Mouse (Mus musculus) hindbrain, embryonic 15.5 days (tissue): ENCODE measurements around the gene Cit. TPM values are rescaled to one million over a fixed set of nuclear protein-coding genes. Genes with fewer than 3 reads are reported as not detected.
A peak's percentile ranks its signal among the peaks of the same experiment; 100 is the strongest.

Experiments used
- ATAC-seq: fragments of 200-750 bp; cut with Nextera tagmentation; 2 replicates; pipeline ENCODE4 v1.8.0; 2017; ENCODE audit warnings: low read depth, moderate number of reproducible peaks, moderate TSS enrichment; ENCODE audit not compliant: low FRiP score
- H3K27ac ChIP-seq: fragments of 300-500 bp; sonication (generic); replicated peaks from 2 replicates; pipeline ENCODE4 v1.5.1; 2015; ENCODE audit warnings: mild to moderate bottlenecking, inconsistent platforms
- H3K27me3 ChIP-seq: fragments of 300-500 bp; sonication (generic); 2 replicates; pipeline ENCODE4 v1.6.1; 2015; ENCODE audit warnings: control low read depth, inconsistent platforms
- H3K36me3 ChIP-seq: fragments of 300-500 bp; sonication (generic); 2 replicates; pipeline ENCODE4 v1.6.1; 2015; ENCODE audit warnings: control low read depth, inconsistent platforms
- H3K4me1 ChIP-seq: fragments of 300-500 bp; sonication (generic); replicated peaks from 2 replicates; pipeline ENCODE4 v1.6.1; 2015; ENCODE audit warnings: control low read depth, inconsistent platforms
- H3K4me2 ChIP-seq: fragments of 300-500 bp; sonication (generic); 2 replicates; pipeline ENCODE4 v1.6.1; 2015; ENCODE audit warnings: moderate library complexity, mild to moderate bottlenecking, inconsistent platforms
- H3K4me3 ChIP-seq: fragments of 300-500 bp; sonication (generic); 2 replicates; pipeline ENCODE4 v1.5.1; 2015; ENCODE audit warnings: mild to moderate bottlenecking, inconsistent platforms
- H3K9ac ChIP-seq: fragments of 300-500 bp; sonication (generic); 2 replicates; pipeline ENCODE4 v1.6.1; 2015; ENCODE audit warnings: inconsistent platforms
- H3K9me3 ChIP-seq: fragments of 300-500 bp; sonication (generic); 2 replicates; pipeline ENCODE4 v1.6.1; 2016; ENCODE audit warnings: control low read depth, inconsistent platforms
- WGBS: fragments of 180-500 bp; shearing (Covaris S2); methylation state at CpG from one replicate; pipeline ENCODE4 v1.1.7; 2015; 5-methylcytosine and 5-hydroxymethylcytosine counted together
- polyA plus RNA-seq: library from polyadenylated mRNA; unstranded; fragments of >200 nt; fragmentation: Nextera tagmentation; extraction: Ambion mirVana; gene quantifications from 2 replicates; pipeline ENCODE4 v1.2.1, GENCODE M21; 2015

Cit gene
- polyA plus RNA-seq, 1 experiment from 2014 or later = 30.2 TPM

DNA sequence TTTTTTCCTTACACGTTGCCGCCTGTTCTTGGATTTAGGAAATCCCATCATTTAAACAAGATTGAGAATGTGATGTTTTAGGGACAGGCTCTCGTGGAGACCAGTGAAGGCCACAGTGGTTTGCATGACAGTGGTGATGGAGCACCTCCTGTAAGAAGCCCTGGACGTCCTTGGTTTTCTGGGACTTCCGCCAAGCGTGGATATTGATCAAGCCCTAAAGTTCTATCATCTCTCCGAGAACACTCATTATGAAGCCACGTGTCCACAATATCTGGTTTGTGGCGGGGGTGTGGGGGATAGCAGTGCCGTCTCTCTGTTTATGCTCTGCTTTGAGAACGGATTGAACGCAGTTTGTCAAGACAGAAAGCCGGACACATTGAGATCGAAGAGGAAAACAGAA is 109.5 kb downstream of the Cit start:
- no peak overlapping the region for H3K27ac ChIP-seq
- H3K9ac ChIP-seq = no peak overlapping the region
- no peak for ATAC-seq
- H3K9me3 ChIP-seq = 0 out of 2 replicates have a peak, but pooled peaks cover 4% of the 10 kb centered on the region
- no peak overlapping the region for H3K4me3 ChIP-seq
- H3K36me3 ChIP-seq = peaks cover 38% of the 10 kb centered on the region
- no peaks in the 10 kb centered on the region for H3K27me3 ChIP-seq
- no peaks in the 10 kb centered on the region for H3K4me1 ChIP-seq
- no peak overlapping the region for H3K4me2 ChIP-seq
- WGBS = 89% methylated on average over 14 of the region's 14 CpGs

DNA sequence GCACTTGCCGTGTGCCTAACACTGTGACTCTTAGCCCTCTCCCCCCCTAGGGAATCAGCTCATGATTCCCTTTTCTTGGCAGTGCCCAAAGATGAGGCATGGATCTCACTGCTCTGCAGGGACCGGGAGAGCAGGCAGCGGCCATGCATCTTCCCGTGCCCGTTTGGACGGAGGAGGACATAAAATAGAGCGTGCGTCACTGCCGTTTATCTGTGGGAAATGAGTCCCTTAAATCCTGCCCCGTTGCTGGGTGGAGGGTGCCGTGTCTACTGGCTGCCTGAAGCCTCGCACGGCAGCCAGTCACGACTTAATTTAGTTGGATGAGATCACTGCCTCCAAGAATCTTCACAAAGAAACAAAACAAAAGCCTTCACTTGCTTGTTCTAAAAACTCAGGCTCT is 110.1 kb downstream of the Cit start:
- WGBS = 90% methylated on average over 14 of the region's 14 CpGs
- Histone ChIP-seq H3K27ac (no peak overlapping the region), H3K4me2 (no peak overlapping the region), H3K27me3 (no peaks in the 10 kb centered on the region), H3K4me1 (no peaks in the 10 kb centered on the region), H3K9ac (no peak overlapping the region), H3K4me3 (no peak overlapping the region), H3K36me3 (peaks cover 38% of the 10 kb centered on the region), H3K9me3 (0 out of 2 replicates have a peak, but pooled peaks cover 4% of the 10 kb centered on the region)
- no peak for ATAC-seq

DNA sequence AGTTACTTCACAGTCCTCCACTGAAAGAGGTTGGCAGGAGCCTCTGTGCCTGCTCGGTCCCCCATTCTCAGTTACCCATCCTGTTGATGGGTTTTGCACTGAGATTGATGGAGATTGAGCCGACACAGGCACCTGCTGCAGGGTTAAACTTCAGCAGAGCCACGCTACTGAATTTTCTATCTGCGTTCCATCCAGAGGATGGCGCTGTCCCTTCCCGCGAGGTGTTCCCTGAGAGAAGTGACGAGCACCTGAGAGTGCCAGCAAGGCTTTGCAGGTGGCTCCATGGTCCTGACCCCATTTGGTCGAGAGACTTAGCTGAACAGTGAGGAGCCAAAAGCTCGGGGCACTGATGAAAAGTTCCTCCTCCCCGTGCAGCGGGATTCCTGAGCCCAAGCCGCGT is 111.0 kb downstream of the Cit start:
- Histone ChIP-seq H3K9me3 (0 out of 2 replicates have a peak, but pooled peaks cover 4% of the 10 kb centered on the region), H3K4me1 (no peaks in the 10 kb centered on the region), H3K4me2 (no peak overlapping the region), H3K36me3 (peaks cover 37% of the 10 kb centered on the region), H3K27ac (no peak overlapping the region), H3K9ac (no peak overlapping the region), H3K27me3 (no peaks in the 10 kb centered on the region), H3K4me3 (no peak overlapping the region)
- ATAC-seq = no peak
- WGBS = 97% methylated on average over 14 of the region's 14 CpGs

DNA sequence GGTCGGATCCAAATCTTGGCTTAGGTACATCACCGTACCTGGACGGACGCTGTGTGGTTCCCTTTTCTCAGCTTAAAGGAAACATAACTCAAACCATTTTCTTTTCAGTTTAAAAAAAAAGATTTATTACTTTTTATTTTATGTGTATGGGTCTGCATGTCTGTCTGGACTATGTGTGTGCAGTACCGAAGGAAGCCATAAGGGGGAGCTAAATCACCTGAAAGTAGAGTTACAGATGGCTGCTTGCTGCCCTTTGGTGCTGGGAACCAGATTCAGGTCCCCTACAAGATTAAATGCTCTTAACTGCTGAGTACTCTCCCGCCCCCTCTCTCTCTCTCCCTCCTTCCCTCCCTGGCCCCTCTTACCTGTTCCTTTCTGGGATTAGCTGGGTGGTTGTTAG is 112.1 kb downstream of the Cit start:
- ATAC-seq = no peak
- peaks cover 29% of the 10 kb centered on the region for H3K36me3 ChIP-seq
- WGBS = 97% methylated on average over 6 of the region's 6 CpGs
- H3K4me1 ChIP-seq = no peaks in the 10 kb centered on the region
- H3K27ac ChIP-seq = no peak overlapping the region
- H3K4me3 ChIP-seq = no peak overlapping the region
- H3K4me2 ChIP-seq = no peak overlapping the region
- no peaks in the 10 kb centered on the region for H3K27me3 ChIP-seq
- H3K9ac ChIP-seq = no peak overlapping the region
- 0 out of 2 replicates have a peak, but pooled peaks cover 4% of the 10 kb centered on the region for H3K9me3 ChIP-seq

DNA sequence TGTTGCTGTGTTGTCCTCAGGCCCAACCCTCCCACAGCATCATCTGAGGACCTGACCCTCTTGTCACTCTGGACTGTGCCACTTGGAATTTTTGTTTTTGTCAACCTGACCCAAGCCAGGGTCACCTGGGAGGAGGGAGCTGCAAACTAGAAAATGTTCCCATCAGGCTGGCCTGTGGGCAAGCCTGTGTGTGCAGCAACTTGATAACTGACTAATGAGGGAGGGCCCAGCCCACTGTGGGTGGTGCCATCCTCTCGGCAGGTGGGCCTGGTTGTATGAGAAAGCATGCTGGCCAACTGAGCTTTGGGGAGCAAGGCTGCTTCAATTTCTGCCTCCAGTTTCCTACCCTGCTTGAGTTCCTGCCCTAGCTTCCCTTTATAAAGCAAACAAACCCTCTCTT is 113.3 kb downstream of the Cit start:
- WGBS = 88% methylated on average over 1 of the region's 1 CpGs
- peaks cover 18% of the 10 kb centered on the region for H3K36me3 ChIP-seq
- ATAC-seq = no peak

DNA sequence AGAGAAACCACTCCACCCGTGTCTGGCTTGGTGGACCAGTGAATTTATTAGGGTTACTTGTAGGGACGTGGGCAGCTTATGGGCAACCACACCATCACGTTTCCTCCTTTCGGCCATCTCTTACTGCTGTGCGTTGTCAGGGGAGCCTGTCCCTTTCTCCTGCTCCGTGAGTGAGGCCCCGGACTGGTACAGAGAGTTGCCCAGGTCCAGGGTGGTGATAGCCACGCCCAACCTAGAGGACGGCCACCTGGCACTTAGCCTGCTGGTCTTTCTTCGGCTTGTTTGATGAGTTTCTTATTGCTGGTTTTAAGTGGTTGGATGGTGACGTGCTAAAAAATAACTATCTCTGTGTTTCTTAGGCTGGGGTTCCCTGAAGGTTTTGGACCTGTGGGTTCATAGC is 113.7 kb downstream of the Cit start:
- H3K9ac ChIP-seq = no peak overlapping the region
- peaks cover 13% of the 10 kb centered on the region; the same call in 1 of the 2 replicates for H3K36me3 ChIP-seq
- no peak for ATAC-seq
- no peak overlapping the region for H3K27ac ChIP-seq
- H3K9me3 ChIP-seq = 0 out of 2 replicates have a peak, but pooled peaks cover 4% of the 10 kb centered on the region
- H3K4me2 ChIP-seq = no peak overlapping the region
- H3K27me3 ChIP-seq = no peaks in the 10 kb centered on the region
- H3K4me3 ChIP-seq = no peak overlapping the region
- 90% methylated on average over 11 of the region's 11 CpGs for WGBS
- H3K4me1 ChIP-seq = no peaks in the 10 kb centered on the region

More for the DNA sequence above, 113.3 kb downstream of the Cit start:
- no peak overlapping the region for H3K9ac ChIP-seq
- H3K4me1 ChIP-seq = no peaks in the 10 kb centered on the region
- H3K9me3 ChIP-seq = 0 out of 2 replicates have a peak, but pooled peaks cover 4% of the 10 kb centered on the region
- no peak overlapping the region for H3K27ac ChIP-seq
- no peak overlapping the region for H3K4me2 ChIP-seq
- no peak overlapping the region for H3K4me3 ChIP-seq
- H3K27me3 ChIP-seq = no peaks in the 10 kb centered on the region

DNA sequence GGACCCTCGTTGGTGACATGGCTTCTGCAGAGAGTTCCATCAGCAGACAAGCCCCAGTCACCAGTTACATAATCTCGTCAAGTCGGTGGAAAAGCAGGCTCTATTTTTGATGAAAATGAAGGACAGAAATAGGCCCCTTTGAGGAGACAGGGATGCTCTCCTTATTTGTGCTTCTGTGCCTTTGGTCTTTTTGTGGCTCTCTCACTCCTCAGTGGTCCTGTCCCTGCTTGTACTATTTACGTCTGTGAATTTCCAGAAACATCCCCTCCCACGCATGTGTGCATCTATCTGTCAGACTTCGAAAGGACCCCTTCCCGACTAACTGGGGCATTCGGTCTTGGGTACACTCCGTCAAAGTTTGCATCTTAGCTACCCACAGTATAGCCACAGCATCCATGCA is 116.7 kb downstream of the Cit start:
- WGBS = 93% methylated on average over 9 of the region's 9 CpGs
- Histone ChIP-seq H3K9ac (no peak overlapping the region), H3K4me3 (no peak overlapping the region), H3K27me3 (no peaks in the 10 kb centered on the region), H3K27ac (no peak overlapping the region), H3K4me2 (no peak overlapping the region), H3K4me1 (no peaks in the 10 kb centered on the region), H3K36me3 (peaks cover 6% of the 10 kb centered on the region; the same call in 1 of the 2 replicates), H3K9me3 (0 out of 2 replicates have a peak, but pooled peaks cover 2% of the 10 kb centered on the region)
- no peak for ATAC-seq

DNA sequence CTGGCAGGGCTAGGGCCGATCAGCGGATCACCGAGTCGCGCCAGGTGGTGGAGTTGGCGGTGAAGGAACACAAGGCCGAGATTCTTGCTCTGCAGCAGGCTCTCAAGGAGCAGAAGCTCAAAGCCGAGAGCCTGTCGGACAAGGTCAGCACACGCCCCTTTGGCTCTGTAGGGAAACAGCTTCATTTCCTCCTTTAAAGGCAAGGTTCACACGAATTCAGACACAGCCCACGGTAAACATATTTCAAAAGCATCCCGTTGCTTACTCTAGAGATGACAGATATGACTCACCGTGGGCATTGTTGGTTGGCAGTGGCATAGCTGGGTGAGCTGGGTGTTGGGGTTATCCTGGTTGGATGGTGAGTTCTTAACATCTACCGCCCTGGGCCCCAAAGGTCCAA is 126.2 kb downstream of the Cit start:
- Histone ChIP-seq H3K9me3 (no peaks in the 10 kb centered on the region), H3K9ac (no peak overlapping the region), H3K27me3 (no peaks in the 10 kb centered on the region), H3K36me3 (peaks cover 8% of the 10 kb centered on the region; the same call in 1 of the 2 replicates), H3K27ac (no peak overlapping the region), H3K4me1 (no peaks in the 10 kb centered on the region), H3K4me3 (no peak overlapping the region), H3K4me2 (no peak overlapping the region)
- no peak for ATAC-seq
- WGBS = 86% methylated on average over 15 of the region's 15 CpGs

DNA sequence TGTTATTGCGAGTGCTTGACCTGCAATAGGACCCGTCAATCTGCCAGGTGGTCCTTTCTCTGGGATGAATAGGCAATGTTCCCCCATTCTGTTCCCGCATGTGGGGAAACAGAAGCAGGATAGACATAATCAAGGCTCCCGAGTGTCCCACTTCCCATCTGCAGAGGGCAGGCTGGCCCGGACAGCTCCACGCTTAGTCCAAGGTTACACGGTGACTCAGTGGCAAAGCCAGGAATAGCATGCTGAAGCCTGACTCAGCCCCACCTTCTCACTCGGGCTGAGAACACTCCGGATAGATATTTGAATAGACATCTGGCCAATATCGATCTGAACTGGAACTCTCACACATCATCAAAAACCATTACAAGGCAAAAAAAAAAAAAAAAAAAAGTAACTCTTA is 130.6 kb downstream of the Cit start:
- Histone ChIP-seq H3K4me2 (no peak overlapping the region), H3K27ac (no peak overlapping the region), H3K4me1 (peaks cover 8% of the 10 kb centered on the region), H3K9me3 (no peaks in the 10 kb centered on the region), H3K4me3 (no peak overlapping the region), H3K9ac (no peak overlapping the region), H3K27me3 (no peaks in the 10 kb centered on the region), H3K36me3 (0 out of 2 replicates have a peak, but pooled peaks cover 3% of the 10 kb centered on the region)
- WGBS = 89% methylated on average over 10 of the region's 10 CpGs
- no peak for ATAC-seq

DNA sequence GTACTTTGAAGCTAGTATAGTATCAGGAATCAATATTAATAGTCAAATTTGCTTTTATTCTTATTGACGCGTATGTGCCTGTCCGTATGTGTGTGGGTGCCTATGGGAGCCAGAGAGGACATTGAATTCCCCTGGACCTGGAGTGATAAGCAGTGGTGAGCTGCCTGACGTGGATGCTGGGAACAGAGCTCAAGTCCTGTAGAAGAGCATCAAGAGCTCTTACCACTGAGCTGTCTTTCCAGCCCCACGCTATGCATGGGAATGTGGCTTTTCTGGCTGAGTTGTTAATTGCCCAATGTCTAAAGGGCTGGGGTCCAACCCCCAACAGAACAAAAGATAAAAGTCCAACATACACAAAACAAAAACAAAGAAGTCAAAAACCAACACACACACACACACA is 131.4 kb downstream of the Cit start:
- H3K27ac ChIP-seq = no peak overlapping the region
- no peak overlapping the region for H3K4me3 ChIP-seq
- H3K36me3 ChIP-seq = 0 out of 2 replicates have a peak, but pooled peaks cover 3% of the 10 kb centered on the region
- WGBS = 97% methylated on average over 5 of the region's 5 CpGs
- H3K9ac ChIP-seq = no peak overlapping the region
- no peak for ATAC-seq
- H3K4me1 ChIP-seq = peaks cover 8% of the 10 kb centered on the region
- H3K4me2 ChIP-seq = no peak overlapping the region
- H3K27me3 ChIP-seq = no peaks in the 10 kb centered on the region
- H3K9me3 ChIP-seq = no peaks in the 10 kb centered on the region

DNA sequence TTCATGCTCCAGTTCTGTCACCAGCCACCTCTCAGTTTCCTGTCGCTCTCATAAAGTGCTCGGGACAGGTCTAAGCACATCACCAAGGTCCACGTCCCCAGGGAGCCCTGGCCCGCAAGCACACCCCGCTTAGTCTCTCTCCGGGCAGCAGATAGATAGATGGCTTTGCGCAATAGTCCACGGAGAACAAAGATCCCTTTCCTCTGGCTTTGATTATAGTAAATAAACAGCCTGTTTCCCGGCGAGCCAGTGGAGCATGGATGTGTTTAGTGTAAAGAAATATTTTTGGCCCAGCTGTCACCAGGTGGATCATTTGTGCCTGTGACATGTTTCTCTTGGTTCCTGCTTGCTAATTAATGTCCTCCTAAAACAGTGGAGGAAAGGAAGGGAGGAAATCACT is 132.2 kb downstream of the Cit start:
- no peak overlapping the region for H3K4me2 ChIP-seq
- WGBS = 74% methylated on average over 10 of the region's 10 CpGs
- peaks cover 3% of the 10 kb centered on the region; the same call in 1 of the 2 replicates for H3K36me3 ChIP-seq
- 0 out of 2 replicates have a peak overlapping the region, but pooled peaks have one; percentile 59 for H3K27ac ChIP-seq
- ATAC-seq = no peak
- no peaks in the 10 kb centered on the region for H3K9me3 ChIP-seq
- H3K27me3 ChIP-seq = no peaks in the 10 kb centered on the region
- H3K4me1 ChIP-seq = peaks cover 8% of the 10 kb centered on the region
- H3K4me3 ChIP-seq = no peak overlapping the region
- no peak overlapping the region for H3K9ac ChIP-seq

DNA sequence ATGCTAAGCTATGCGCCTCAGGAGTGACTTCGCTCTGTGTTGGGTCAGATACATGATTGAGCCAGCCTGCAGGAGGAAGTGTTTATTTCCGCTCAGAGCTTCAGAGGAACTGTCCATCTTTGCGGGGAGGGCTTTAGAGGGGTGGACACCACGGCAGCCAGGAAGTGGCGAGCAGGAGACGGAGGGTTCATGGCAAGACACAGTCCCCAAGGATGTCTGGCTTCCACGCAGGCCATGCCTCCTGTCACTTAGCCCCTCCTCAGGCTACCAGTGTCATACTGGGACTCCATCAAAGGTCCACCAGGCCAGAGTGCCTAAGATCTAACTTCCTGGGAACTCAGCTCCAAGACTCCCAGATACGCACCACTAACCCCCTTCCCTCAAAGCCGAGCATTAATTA is 132.7 kb downstream of the Cit start:
- Histone ChIP-seq H3K4me3 (no peak overlapping the region), H3K36me3 (peaks cover 3% of the 10 kb centered on the region; the same call in 1 of the 2 replicates), H3K27ac (peak overlapping the region; percentile 59; the same call in 1 of the 2 replicates), H3K27me3 (no peaks in the 10 kb centered on the region), H3K4me1 (peaks cover 8% of the 10 kb centered on the region), H3K9me3 (no peaks in the 10 kb centered on the region), H3K4me2 (no peak overlapping the region), H3K9ac (no peak overlapping the region)
- no peak for ATAC-seq
- WGBS = 72% methylated on average over 10 of the region's 10 CpGs

DNA sequence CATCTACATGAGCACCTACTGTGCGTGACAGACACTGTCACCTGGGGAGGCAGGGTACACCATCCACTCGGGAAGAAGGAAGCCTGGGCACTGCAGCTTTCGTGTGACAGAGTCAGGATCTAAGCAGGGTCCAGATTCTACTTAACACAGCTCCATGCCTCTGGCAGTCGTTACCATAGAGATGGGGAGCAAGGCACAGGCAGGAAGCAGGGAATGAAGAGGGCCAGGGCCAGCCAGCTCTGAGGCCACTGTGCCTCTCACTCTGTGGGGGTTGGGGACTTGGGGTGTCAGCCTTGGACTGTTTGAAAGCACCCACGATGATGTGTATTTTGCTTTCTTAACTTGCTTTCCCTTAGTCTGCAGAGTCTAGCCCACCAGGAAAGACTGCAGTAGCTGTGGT is 133.2 kb downstream of the Cit start:
- Histone ChIP-seq H3K27ac (peak overlapping the region; percentile 59; the same call in 1 of the 2 replicates), H3K36me3 (peaks cover 3% of the 10 kb centered on the region; the same call in 1 of the 2 replicates), H3K4me2 (no peak overlapping the region), H3K4me1 (peaks cover 8% of the 10 kb centered on the region), H3K4me3 (no peak overlapping the region), H3K9ac (no peak overlapping the region), H3K9me3 (no peaks in the 10 kb centered on the region), H3K27me3 (no peaks in the 10 kb centered on the region)
- 58% methylated on average over 5 of the region's 5 CpGs for WGBS
- no peak for ATAC-seq
